Mouse (Mus musculus) stomach, embryonic 14.5 days (tissue): Measurements from ENCODE around the gene S100a1. TPM values are rescaled to one million over a fixed set of nuclear protein-coding genes. Genes with fewer than 3 reads are reported as not detected.

Source experiments
- ATAC-seq: fragments of 200-750 bp; cut with Nextera tagmentation; 2 replicates; pipeline ENCODE4 v1.8.0; 2017; ENCODE audit warnings: low read depth, moderate TSS enrichment; ENCODE audit not compliant: insufficient number of reproducible peaks, insufficient read depth, low FRiP score
- H3K27ac ChIP-seq: fragments of 300-500 bp; sonication (generic); 2 replicates; pipeline ENCODE4 v1.5.1; 2014; ENCODE audit warnings: mild to moderate bottlenecking, low read length, moderate library complexity, mixed read lengths
- H3K27me3 ChIP-seq: fragments of 300-500 bp; sonication (generic); 2 replicates; pipeline ENCODE4 v1.6.1; 2014; ENCODE audit warnings: low read length, control low read depth, mixed read lengths; ENCODE audit not compliant: control insufficient read depth, insufficient read depth
- H3K36me3 ChIP-seq: fragments of 300-500 bp; sonication (generic); 2 replicates; pipeline ENCODE4 v1.6.1; 2014; ENCODE audit warnings: mild to moderate bottlenecking, control low read depth, low read length, moderate library complexity, mixed read lengths; ENCODE audit not compliant: control insufficient read depth, insufficient read depth
- H3K4me1 ChIP-seq: fragments of 300-500 bp; sonication (generic); 2 replicates; pipeline ENCODE4 v1.6.1; 2014; ENCODE audit warnings: low read length, control low read depth, mixed read lengths; ENCODE audit not compliant: control insufficient read depth, insufficient read depth
- H3K4me2 ChIP-seq: fragments of 300-500 bp; sonication (generic); replicated peaks from 2 replicates; pipeline ENCODE4 v1.6.1; 2014; ENCODE audit warnings: low read depth, low read length, control low read depth
- H3K4me3 ChIP-seq: fragments of 300-500 bp; sonication (generic); 2 replicates; pipeline ENCODE4 v1.5.1; 2014; ENCODE audit warnings: low read depth, low read length, control low read depth
- H3K9ac ChIP-seq: fragments of 300-500 bp; sonication (generic); replicated peaks from 2 replicates; pipeline ENCODE4 v1.6.1; 2014; ENCODE audit warnings: low read depth, mild to moderate bottlenecking, control low read depth, low read length, moderate library complexity, mixed read lengths
- H3K9me3 ChIP-seq: fragments of 300-500 bp; sonication (generic); 2 replicates; pipeline ENCODE4 v1.6.1; 2016; ENCODE audit warnings: low read depth, low read length, control low read depth; ENCODE audit not compliant: control insufficient read depth
- WGBS: fragments of 180-500 bp; shearing (Covaris S2); extraction: QIAGEN DNeasy Blood & Tissue Kit; methylation state at CpG from one replicate; pipeline ENCODE4 v1.1.7; 2014; 5-methylcytosine and 5-hydroxymethylcytosine counted together
- polyA plus RNA-seq: library from polyadenylated mRNA; unstranded; fragments of >200 nt; fragmentation: Nextera tagmentation; extraction: Ambion mirVana; gene quantifications from 2 replicates; pipeline ENCODE4 v1.2.1, GENCODE M21; 2014

S100a1 gene
- polyA plus RNA-seq, 1 experiment from 2014 or later = 48.5 TPM

DNA sequence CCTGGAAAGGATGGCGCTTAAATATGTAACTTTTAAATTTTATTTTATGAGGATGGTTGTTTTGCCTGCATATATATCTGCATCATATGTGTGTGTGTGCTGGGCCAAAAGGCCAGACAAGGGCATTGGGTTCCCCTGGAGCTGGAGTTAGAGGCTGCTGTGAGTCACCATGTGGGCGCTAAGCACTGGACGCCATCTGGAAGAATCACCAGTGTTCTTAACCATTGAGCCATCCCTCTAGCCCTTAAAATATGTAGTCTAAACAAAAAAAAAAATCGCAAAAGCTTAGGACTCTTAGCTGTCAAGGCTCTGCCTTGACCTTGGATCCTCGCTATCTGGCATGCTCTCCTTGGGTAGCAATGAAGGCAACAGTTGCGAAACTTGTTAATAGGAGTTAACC, 25.6 kb downstream of the S100a1 start:
- ATAC-seq = no peak
- Histone ChIP-seq H3K36me3 (peaks cover 49% of the 10 kb centered on the region), H3K9me3 (no peaks in the 10 kb centered on the region), H3K27ac (no peak overlapping the region), H3K9ac (no peak overlapping the region), H3K4me1 (peaks cover 10% of the 10 kb centered on the region; the same call in 1 of the 2 replicates), H3K4me3 (no peak overlapping the region), H3K27me3 (no peaks in the 10 kb centered on the region), H3K4me2 (no peak overlapping the region)
- WGBS = 78% methylated on average over 6 of the region's 6 CpGs

DNA sequence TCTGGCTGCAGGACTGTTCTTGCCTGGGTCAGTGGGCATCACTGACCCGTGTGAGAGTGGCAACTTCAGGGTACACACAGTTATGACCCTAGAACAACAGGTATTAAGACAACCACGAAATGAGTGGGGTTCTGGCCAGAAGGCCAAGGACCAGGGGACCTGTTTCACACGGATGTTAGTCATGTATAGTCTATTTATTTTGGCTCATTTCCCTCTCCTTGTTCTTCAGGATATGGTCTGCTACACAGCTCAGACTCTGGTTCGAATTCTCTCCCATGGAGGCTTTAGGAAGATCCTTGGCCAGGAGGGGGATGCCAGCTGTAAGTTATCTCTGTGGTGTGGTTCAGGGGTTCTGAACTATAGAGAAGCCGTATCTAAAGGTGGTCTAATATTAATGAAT, 27.2 kb downstream of the S100a1 start:
- Histone ChIP-seq H3K9me3 (no peaks in the 10 kb centered on the region), H3K4me2 (no peak overlapping the region), H3K4me1 (peaks cover 10% of the 10 kb centered on the region; the same call in 1 of the 2 replicates), H3K27me3 (no peaks in the 10 kb centered on the region), H3K27ac (no peak overlapping the region), H3K36me3 (peaks cover 65% of the 10 kb centered on the region), H3K9ac (no peak overlapping the region), H3K4me3 (no peak overlapping the region)
- ATAC-seq = no peak
- WGBS = 82% methylated on average over 5 of the region's 5 CpGs

DNA sequence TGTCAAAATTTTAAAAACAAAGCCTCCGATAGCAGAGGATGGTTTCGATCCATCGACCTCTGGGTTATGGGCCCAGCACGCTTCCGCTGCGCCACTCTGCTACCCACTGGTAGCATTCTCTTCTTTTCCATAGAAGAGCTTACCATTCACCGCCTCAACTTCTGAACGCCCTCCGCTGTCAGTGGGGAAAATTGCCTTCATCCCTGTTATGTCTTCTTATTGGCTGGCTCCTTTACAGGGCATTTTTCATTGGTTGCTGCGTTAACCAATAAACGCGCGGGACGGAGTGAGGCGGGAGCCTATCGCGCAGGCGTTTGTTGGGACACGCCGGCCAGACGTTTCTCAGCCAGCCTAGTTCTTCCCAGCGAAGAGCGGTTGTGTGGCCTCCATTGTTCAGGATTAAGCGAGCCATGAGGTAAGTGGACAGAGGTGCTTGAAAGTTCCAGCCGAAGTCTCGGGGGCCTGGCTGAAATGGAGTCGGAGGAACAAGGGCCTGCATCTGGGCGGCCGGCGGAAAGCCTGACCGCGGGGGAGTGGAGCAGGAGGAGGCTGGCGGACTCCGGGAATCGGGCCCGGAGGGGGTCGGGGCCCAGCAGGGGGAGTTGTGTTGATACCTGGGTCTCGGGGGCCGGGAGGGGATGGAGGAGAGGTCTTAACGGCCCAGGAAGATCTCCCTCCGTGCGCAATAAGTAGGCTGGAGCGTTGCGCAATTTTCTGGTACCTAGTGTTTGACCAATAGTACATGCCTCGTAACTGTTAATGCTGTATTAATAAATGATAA, 38.2 kb downstream of the S100a1 start, which contains the start of gene Ilf2:
Ilf2 (plus strand) TSS at position 296 of the 781 bp plus-strand sequence.
- ATAC-seq = peak; percentile 99
- H3K9ac ChIP-seq = peak within 1 kb of the TSS; percentile 72
- no peaks in the 10 kb centered on the region for H3K9me3 ChIP-seq
- H3K27me3 ChIP-seq = no peaks in the 10 kb centered on the region
- peak within 1 kb of the TSS; percentile 68 for H3K4me3 ChIP-seq
- H3K4me2 ChIP-seq = peak within 1 kb of the TSS; percentile 75
- WGBS = under 1% methylated on average over 45 of the region's 45 CpGs
- peaks cover 27% of the 10 kb centered on the region for H3K36me3 ChIP-seq
- peak within 1 kb of the TSS; percentile 86 for H3K27ac ChIP-seq
- H3K4me1 ChIP-seq = 0 out of 2 replicates have a peak, but pooled peaks cover 5% of the 10 kb centered on the region

DNA sequence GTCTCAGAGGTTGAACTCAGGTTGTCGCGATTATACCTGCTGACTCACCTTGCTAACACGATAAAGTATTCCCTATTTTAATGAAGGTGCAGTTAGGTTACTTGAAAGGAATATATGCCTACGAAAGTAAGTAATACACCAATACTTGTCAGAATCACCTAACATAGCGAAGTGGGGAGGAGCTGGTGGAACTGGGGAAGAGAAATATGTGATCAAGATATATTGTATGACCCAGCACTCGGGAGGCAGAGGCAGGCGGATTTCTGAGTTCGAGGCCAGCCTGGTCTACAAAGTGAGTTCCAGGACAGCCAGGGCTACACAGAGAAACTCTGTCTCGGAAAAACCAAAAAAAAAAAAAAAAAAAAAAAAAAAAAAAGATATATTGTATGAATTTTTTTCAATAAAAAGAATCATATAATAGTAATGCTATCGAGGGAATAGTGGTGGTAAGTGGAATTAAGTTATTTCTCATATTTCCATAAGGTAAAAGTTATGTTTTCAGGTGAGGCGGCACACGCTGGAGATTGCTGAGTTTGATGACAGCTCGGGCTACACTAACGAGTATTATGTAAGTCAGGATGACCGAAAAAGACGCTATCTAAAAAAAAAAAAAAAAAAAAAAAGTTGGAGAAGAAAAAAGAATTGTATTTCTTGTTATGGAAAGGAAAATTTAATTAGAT, 38.9 kb downstream of the S100a1 start:
- Histone ChIP-seq H3K4me2 (peak overlapping the region; percentile 35), H3K4me3 (peak overlapping the region; percentile 31), H3K27ac (no peak overlapping the region), H3K9me3 (no peaks in the 10 kb centered on the region), H3K36me3 (peaks cover 21% of the 10 kb centered on the region), H3K4me1 (0 out of 2 replicates have a peak, but pooled peaks cover 5% of the 10 kb centered on the region), H3K27me3 (no peaks in the 10 kb centered on the region), H3K9ac (no peak overlapping the region)
- no peak for ATAC-seq
- 34% methylated on average over 15 of the region's 16 CpGs for WGBS

DNA sequence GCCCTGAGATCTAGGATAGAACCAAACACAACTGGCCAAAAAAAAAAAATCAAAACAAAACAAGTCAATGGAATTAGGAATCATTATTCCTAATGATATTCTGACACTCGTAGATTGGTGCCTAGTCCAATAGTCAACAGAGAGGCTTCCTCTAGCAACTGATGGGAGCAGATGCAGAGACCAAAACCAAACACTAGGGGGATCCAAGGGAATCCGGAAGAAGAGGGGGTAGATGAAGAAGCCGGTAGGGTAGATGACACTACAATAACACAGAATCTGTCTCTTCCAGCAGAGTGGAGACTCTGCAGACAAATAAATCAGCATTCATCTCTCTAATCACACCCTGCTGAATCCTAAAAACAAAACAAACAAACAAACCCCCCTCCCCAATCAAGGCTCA, 42.0 kb downstream of the S100a1 start:
- no peak for ATAC-seq
- H3K4me3 ChIP-seq = no peak overlapping the region
- WGBS = 31% methylated on average over 3 of the region's 3 CpGs
- H3K4me1 ChIP-seq = 0 out of 2 replicates have a peak, but pooled peaks cover 5% of the 10 kb centered on the region
- H3K4me2 ChIP-seq = no peak overlapping the region
- H3K36me3 ChIP-seq = no peaks in the 10 kb centered on the region; the same call in 1 of the 2 replicates
- no peaks in the 10 kb centered on the region for H3K9me3 ChIP-seq
- H3K27me3 ChIP-seq = no peaks in the 10 kb centered on the region
- no peak overlapping the region for H3K9ac ChIP-seq
- no peak overlapping the region for H3K27ac ChIP-seq

GRCm38 (mm10) chr3:90467618-90468300, 46.4 kb downstream of the S100a1 start:
- Histone ChIP-seq H3K36me3 (no peaks in the 10 kb centered on the region), H3K4me1 (peaks cover 4% of the 10 kb centered on the region; the same call in 1 of the 2 replicates), H3K27ac (no peak overlapping the region), H3K9ac (no peak overlapping the region), H3K4me3 (no peak overlapping the region), H3K4me2 (no peak overlapping the region), H3K9me3 (no peaks in the 10 kb centered on the region), H3K27me3 (peaks cover 11% of the 10 kb centered on the region)
- WGBS = 95% methylated on average over 10 of the region's 10 CpGs
- ATAC-seq = no peak

DNA sequence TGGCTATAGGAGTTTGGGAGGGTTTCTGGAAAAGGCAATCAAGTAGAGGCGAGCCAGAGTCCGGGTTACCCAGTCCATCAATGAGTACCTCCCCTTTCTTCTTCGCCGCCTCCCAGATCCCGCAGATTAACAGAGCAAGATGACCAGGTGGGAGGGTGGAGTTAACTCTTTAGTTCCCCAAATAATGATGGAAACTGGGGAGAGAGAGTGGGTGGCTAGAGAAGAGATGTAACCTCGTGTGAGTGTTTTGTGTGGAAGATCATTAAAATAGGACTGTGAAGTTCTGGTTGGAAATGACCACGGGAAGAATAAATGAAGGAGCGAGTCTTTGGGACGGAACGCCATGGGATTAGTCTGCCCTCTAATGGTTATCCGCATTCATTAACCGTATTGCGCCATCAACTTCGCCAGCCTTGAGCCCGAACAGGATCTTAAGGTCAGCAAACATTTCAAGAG, 47.9 kb downstream of the S100a1 start:
- H3K36me3 ChIP-seq = no peaks in the 10 kb centered on the region
- H3K4me3 ChIP-seq = peak overlapping the region; percentile 52
- H3K4me1 ChIP-seq = peaks cover 4% of the 10 kb centered on the region; the same call in 1 of the 2 replicates
- peaks cover 11% of the 10 kb centered on the region for H3K27me3 ChIP-seq
- peak overlapping the region; percentile 95 for H3K4me2 ChIP-seq
- ATAC-seq = peak; percentile 44
- WGBS = 0% methylated on average over 15 of the region's 15 CpGs
- no peak overlapping the region for H3K9ac ChIP-seq
- no peaks in the 10 kb centered on the region for H3K9me3 ChIP-seq
- no peak overlapping the region for H3K27ac ChIP-seq

DNA sequence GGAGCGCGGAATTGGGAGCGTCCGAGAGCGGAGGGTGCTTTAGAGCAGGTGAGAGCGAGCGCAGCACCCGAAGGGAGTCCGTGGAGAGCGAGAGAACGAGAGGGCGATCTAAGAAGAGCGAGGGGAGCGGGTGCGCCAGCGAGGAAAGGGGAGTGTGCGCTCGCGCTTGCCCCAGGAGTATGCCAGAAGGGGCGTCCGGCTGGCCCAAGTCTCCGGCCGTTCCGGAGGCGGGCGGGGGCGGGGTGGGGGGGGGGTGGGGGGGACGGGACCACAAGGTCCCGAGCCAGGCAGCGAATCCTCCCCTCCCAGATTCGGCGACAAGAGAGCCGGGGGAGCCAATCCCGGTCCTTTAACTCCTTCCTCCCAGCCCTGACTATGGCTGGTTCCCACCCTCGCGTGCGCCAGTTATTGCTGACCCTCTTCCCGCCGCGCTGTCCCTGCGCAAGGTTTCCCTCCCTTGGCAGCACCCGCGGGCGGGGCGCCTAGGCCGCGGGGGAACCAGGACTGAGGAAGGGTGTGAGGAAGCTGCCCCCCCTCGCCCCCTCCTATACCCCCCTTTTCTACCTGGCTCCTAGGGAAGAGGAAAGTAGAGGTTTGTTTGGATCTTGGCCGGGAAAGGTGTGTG, 48.4 kb downstream of the S100a1 start, which contains the start of gene Npr1:
Npr1 (minus strand) TSS at position 181 of the 625 bp plus-strand sequence.
- Histone ChIP-seq H3K9ac (peak within 1 kb of the TSS; percentile 33; the same call in 1 of the 2 replicates), H3K9me3 (no peaks in the 10 kb centered on the region), H3K27me3 (peaks cover 11% of the 10 kb centered on the region), H3K4me3 (peak within 1 kb of the TSS; percentile 52), H3K27ac (no peak within 1 kb of the TSS), H3K4me2 (peak within 1 kb of the TSS; percentile 95), H3K36me3 (no peaks in the 10 kb centered on the region), H3K4me1 (peaks cover 4% of the 10 kb centered on the region; the same call in 1 of the 2 replicates)
- ATAC-seq = peak; percentile 53
- WGBS = under 1% methylated on average over 35 of the region's 49 CpGs
